Mouse (Mus musculus) limb, embryonic 14.5 days (tissue): ENCODE results near the gene AI661453. TPM values are rescaled to one million over a fixed set of nuclear protein-coding genes. Genes with fewer than 3 reads are reported as not detected.

Experiments used
- ATAC-seq: fragments of 200-750 bp; cut with Nextera tagmentation; 2 replicates; pipeline ENCODE4 v1.8.0; 2017; ENCODE audit warnings: low read depth, moderate number of reproducible peaks, moderate TSS enrichment; ENCODE audit not compliant: low FRiP score
- DNase-seq: peaks from one replicate; pipeline ENCODE4 v3.0.0-alpha.2; 2015; ENCODE audit warnings: low spot score
- H3K27ac ChIP-seq: fragments of 300-500 bp; sonication (generic); replicated peaks from 2 replicates; pipeline ENCODE4 v1.5.1; 2014; ENCODE audit warnings: low read depth, mild to moderate bottlenecking, low read length, moderate library complexity, mixed read lengths
- H3K27me3 ChIP-seq: fragments of 300-500 bp; sonication (generic); 2 replicates; pipeline ENCODE4 v1.6.1; 2014; ENCODE audit warnings: low read length, mixed read lengths; ENCODE audit not compliant: control insufficient read depth, insufficient read depth
- H3K36me3 ChIP-seq: fragments of 300-500 bp; sonication (generic); 2 replicates; pipeline ENCODE4 v1.6.1; 2014; ENCODE audit warnings: mild to moderate bottlenecking, low read length, moderate library complexity, mixed read lengths; ENCODE audit not compliant: control insufficient read depth, insufficient read depth
- H3K4me1 ChIP-seq: fragments of 300-500 bp; sonication (generic); 2 replicates; pipeline ENCODE4 v1.6.1; 2014; ENCODE audit warnings: antibody characterized with exemption, low read length, mixed read lengths; ENCODE audit not compliant: control insufficient read depth, insufficient read depth
- H3K4me2 ChIP-seq: fragments of 300-500 bp; sonication (generic); replicated peaks from 2 replicates; pipeline ENCODE4 v1.6.1; 2014; ENCODE audit warnings: low read depth, mild to moderate bottlenecking, low read length, moderate library complexity; ENCODE audit not compliant: severe bottlenecking
- H3K4me3 ChIP-seq: fragments of 300-500 bp; sonication (generic); replicated peaks from 2 replicates; pipeline ENCODE4 v1.5.1; 2014; ENCODE audit warnings: low read length
- H3K9ac ChIP-seq: fragments of 300-500 bp; sonication (generic); 2 replicates; pipeline ENCODE4 v1.6.1; 2014; ENCODE audit warnings: mild to moderate bottlenecking, low read depth, low read length, moderate library complexity; ENCODE audit not compliant: severe bottlenecking
- H3K9me3 ChIP-seq: fragments of 300-500 bp; sonication (generic); 2 replicates; pipeline ENCODE4 v1.6.1; 2016; ENCODE audit warnings: low read length; ENCODE audit not compliant: control insufficient read depth
- POLR2A ChIP-seq: fragments of 200-500 bp; IDR thresholded peaks from 2 replicates; pipeline ENCODE4 v1.8.0; 2012; ENCODE audit warnings: inconsistent platforms, mild to moderate bottlenecking, moderate library complexity, borderline replicate concordance; ENCODE audit not compliant: insufficient read depth, insufficient read length; ENCODE audit errors: extremely low read depth
- WGBS: fragments of 180-500 bp; shearing (Covaris S2); extraction: QIAGEN DNeasy Blood & Tissue Kit; methylation state at CpG from one replicate; pipeline ENCODE4 v1.1.7; 2014; 5-methylcytosine and 5-hydroxymethylcytosine counted together
- polyA plus RNA-seq, 2 experiments: library from polyadenylated mRNA; depleted of rRNA in 1 of 2; stranded (reverse) in 1 of 2; unstranded in 1 of 2; fragments of >200 nt; fragmentation: Nextera tagmentation in 1 of 2; extraction: Ambion mirVana in 1 of 2; gene quantifications; 2 replicates each; pipeline versions ENCODE4 v1.2.1 to v1.2.3; 2012 to 2014

Gene AI661453
- polyA plus RNA-seq (2012; rRNA removed) (3.0 and 3.4 TPM in 2 replicates), polyA plus RNA-seq (2014; fragmentation: Nextera tagmentation; extraction: Ambion mirVana) (2.6 and 2.7 TPM in 2 replicates)

GRCm38 (mm10) chr17:47436156-47436906 lies at the start of gene AI661453:
TSS of gene AI661453 (plus strand) at chr17:47436615.
- Histone ChIP-seq H3K9ac (peak within 1 kb of the TSS; percentile 36), H3K9me3 (no peaks in the 10 kb centered on the region), H3K4me3 (peak within 1 kb of the TSS; percentile 41), H3K27ac (no peak within 1 kb of the TSS), H3K4me1 (no peaks in the 10 kb centered on the region; the same call in none of the 2 replicates), H3K36me3 (no peaks in the 10 kb centered on the region), H3K27me3 (peaks cover 45% of the 10 kb centered on the region), H3K4me2 (peak within 1 kb of the TSS; percentile 68)
- WGBS, result 2% methylated on average over 39 of the region's 45 CpGs
- DNase-seq (no peak), ATAC-seq (peak; percentile 51; the same call in 1 of the 2 replicates)
- TF ChIP-seq POLR2A, result no peak

- TF ChIP-seq POLR2A, result no peak
- DNase-seq (no peak), ATAC-seq (no peak)
- WGBS, result 56% methylated on average over 4 of the region's 4 CpGs
- Histone ChIP-seq H3K4me1 (no peaks in the 10 kb centered on the region), H3K4me3 (no peak overlapping the region), H3K27me3 (no peaks in the 10 kb centered on the region), H3K4me2 (no peak overlapping the region), H3K27ac (no peak overlapping the region), H3K9me3 (no peaks in the 10 kb centered on the region), H3K9ac (no peak overlapping the region), H3K36me3 (no peaks in the 10 kb centered on the region)
Measured at GRCm38 (mm10) chr17:47386649-47387048, 49.8 kb upstream of the AI661453 start.

- Histone ChIP-seq H3K27me3 (peaks cover 25% of the 10 kb centered on the region), H3K36me3 (no peaks in the 10 kb centered on the region), H3K9ac (peak overlapping the region; percentile 21; the same call in 1 of the 2 replicates), H3K9me3 (no peaks in the 10 kb centered on the region), H3K4me2 (peak overlapping the region; percentile 46), H3K4me1 (peaks cover 6% of the 10 kb centered on the region; the same call in 1 of the 2 replicates), H3K4me3 (peak overlapping the region; percentile 32), H3K27ac (no peak overlapping the region)
- no peak for TF ChIP-seq POLR2A
- ATAC-seq, result no peak
- DNase-seq, result no peak
- WGBS, result 24% methylated on average over 24 of the region's 24 CpGs
Measured at GRCm38 (mm10) chr17:47394223-47394869, 42.1 kb upstream of the AI661453 start.

- ATAC-seq (peak; percentile 62; the same call in 1 of the 2 replicates), DNase-seq (peak; percentile 54)
- Histone ChIP-seq H3K36me3 (no peaks in the 10 kb centered on the region), H3K4me2 (peak overlapping the region; percentile 46), H3K4me1 (peaks cover 6% of the 10 kb centered on the region; the same call in 1 of the 2 replicates), H3K27ac (no peak overlapping the region), H3K9ac (0 out of 2 replicates have a peak overlapping the region, but pooled peaks have one; percentile 21), H3K4me3 (peak overlapping the region; percentile 32), H3K27me3 (peaks cover 25% of the 10 kb centered on the region), H3K9me3 (no peaks in the 10 kb centered on the region)
- TF ChIP-seq POLR2A, result no peak
- WGBS, result 6% methylated on average over 17 of the region's 20 CpGs
Measured at GRCm38 (mm10) chr17:47395376-47395913, 41.0 kb upstream of the AI661453 start.

GRCm38 (mm10) chr17:47399091-47399490 lies 37.3 kb upstream of the AI661453 start:
- Histone ChIP-seq H3K9ac (no peak overlapping the region), H3K27ac (no peak overlapping the region), H3K4me1 (peaks cover 6% of the 10 kb centered on the region; the same call in 1 of the 2 replicates), H3K9me3 (no peaks in the 10 kb centered on the region), H3K27me3 (peaks cover 23% of the 10 kb centered on the region), H3K36me3 (no peaks in the 10 kb centered on the region), H3K4me2 (no peak overlapping the region), H3K4me3 (no peak overlapping the region)
- ATAC-seq (no peak), DNase-seq (no peak)
- 85% methylated on average over 8 of the region's 8 CpGs for WGBS
- TF ChIP-seq POLR2A, result no peak
